Mouse (Mus musculus) liver, postnatal 0 days (tissue): ENCODE data around the gene Slc38a1.

ENCODE experiments used
- CTCF ChIP-seq: sonication (generic); IDR thresholded peaks from 2 replicates; pipeline ENCODE4 v1.5.1; 2016; ENCODE audit warnings: antibody characterized with exemption, low read depth
- EP300 ChIP-seq: IDR thresholded peaks from 2 replicates; pipeline ENCODE4 v1.6.1; 2016; ENCODE audit warnings: antibody characterized with exemption, low read depth, mild to moderate bottlenecking

DNA sequence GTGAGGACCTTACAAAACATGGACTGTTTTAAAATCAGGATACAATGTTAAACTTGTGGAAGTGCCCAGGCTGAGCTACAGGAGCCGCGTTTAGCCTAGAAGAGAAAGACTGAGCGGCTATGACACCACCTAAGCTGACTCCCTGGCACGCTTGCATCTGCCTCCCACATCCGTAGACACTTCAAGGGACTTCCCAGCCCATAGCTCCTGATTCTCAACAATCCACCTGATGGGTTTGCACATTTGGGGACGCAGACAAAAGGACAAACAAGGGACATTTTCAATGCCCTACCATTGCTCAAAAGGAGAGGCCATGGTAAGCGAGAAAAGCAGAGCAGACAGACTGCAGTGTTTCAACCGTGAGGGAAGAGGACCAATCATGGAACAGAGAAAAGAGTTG is 3.1 kb downstream of the Slc38a1 start:
- no peak for TF ChIP-seq CTCF
- no peak for TF ChIP-seq EP300
